Mouse (Mus musculus) forebrain, postnatal 0 days (tissue): ENCODE measurements around the gene Olfr1185-ps1. TPM values are rescaled to one million over a fixed set of nuclear protein-coding genes. Genes with fewer than 3 reads are reported as not detected.
"Not testable (repeated sequence)": the region's sequence is repeated elsewhere in the genome, so short reads cannot be mapped to it uniquely, and the experiment has no call there.

Experiments
- ATAC-seq: fragments of 200-750 bp; cut with Nextera tagmentation; 2 replicates; pipeline ENCODE4 v1.8.0; 2017; ENCODE audit warnings: mild to moderate bottlenecking, moderate library complexity
- DNase-seq: peaks from one replicate; pipeline ENCODE4 v3.0.0-alpha.2; 2015
- H3K27ac ChIP-seq: fragments of 300-500 bp; sonication (generic); 2 replicates; pipeline ENCODE4 v1.5.1; 2014; ENCODE audit warnings: low read depth, mild to moderate bottlenecking, antibody characterized with exemption, low read length, moderate library complexity, mixed read lengths
- H3K27me3 ChIP-seq: fragments of 300-500 bp; sonication (generic); 2 replicates; pipeline ENCODE4 v1.6.1; 2014; ENCODE audit warnings: mild to moderate bottlenecking, low read length, mixed read lengths; ENCODE audit not compliant: insufficient read depth
- H3K36me3 ChIP-seq: fragments of 300-500 bp; sonication (generic); 2 replicates; pipeline ENCODE4 v1.6.1; 2014; ENCODE audit warnings: mild to moderate bottlenecking, moderate library complexity; ENCODE audit not compliant: insufficient read depth
- H3K4me1 ChIP-seq: fragments of 300-500 bp; sonication (generic); 2 replicates; pipeline ENCODE4 v1.6.1; 2014; ENCODE audit warnings: antibody characterized with exemption; ENCODE audit not compliant: insufficient read depth
- H3K4me2 ChIP-seq: fragments of 300-500 bp; sonication (generic); 2 replicates; pipeline ENCODE4 v1.6.1; 2014; ENCODE audit warnings: low read depth, mild to moderate bottlenecking, moderate library complexity
- H3K4me3 ChIP-seq: fragments of 300-500 bp; sonication (generic); 2 replicates; pipeline ENCODE4 v1.5.1; 2014; ENCODE audit warnings: low read depth, low read length, mixed read lengths
- H3K9ac ChIP-seq: fragments of 300-500 bp; sonication (generic); 2 replicates; pipeline ENCODE4 v1.6.1; 2014; ENCODE audit warnings: mild to moderate bottlenecking
- H3K9me3 ChIP-seq: fragments of 300-500 bp; sonication (generic); 2 replicates; pipeline ENCODE4 v1.6.1; 2016; ENCODE audit warnings: low read length
- CTCF ChIP-seq: sonication (generic); IDR thresholded peaks from 2 replicates; pipeline ENCODE4 v1.5.1; 2016; ENCODE audit warnings: antibody characterized with exemption, control low read depth, low read depth
- WGBS: fragments of 180-500 bp; shearing (Covaris S2); extraction: QIAGEN DNeasy Blood & Tissue Kit; methylation state at CpG from one replicate; pipeline ENCODE4 v1.1.7; 2014; 5-methylcytosine and 5-hydroxymethylcytosine counted together
- polyA plus RNA-seq: library from polyadenylated mRNA; unstranded; fragments of >200 nt; fragmentation: Nextera tagmentation; extraction: Ambion mirVana; gene quantifications from 2 replicates; pipeline ENCODE4 v1.2.1, GENCODE M21; 2015
- total RNA-seq: library from RNA; depleted of rRNA; stranded (reverse); fragments of >200 nt; gene quantifications from 2 replicates; pipeline ENCODE4 v1.2.3, GENCODE M21; 2014; rRNA removed

The Olfr1185-ps1 gene
- total RNA-seq = not detected in 2 replicates
- not detected in 2 replicates for polyA plus RNA-seq

DNA sequence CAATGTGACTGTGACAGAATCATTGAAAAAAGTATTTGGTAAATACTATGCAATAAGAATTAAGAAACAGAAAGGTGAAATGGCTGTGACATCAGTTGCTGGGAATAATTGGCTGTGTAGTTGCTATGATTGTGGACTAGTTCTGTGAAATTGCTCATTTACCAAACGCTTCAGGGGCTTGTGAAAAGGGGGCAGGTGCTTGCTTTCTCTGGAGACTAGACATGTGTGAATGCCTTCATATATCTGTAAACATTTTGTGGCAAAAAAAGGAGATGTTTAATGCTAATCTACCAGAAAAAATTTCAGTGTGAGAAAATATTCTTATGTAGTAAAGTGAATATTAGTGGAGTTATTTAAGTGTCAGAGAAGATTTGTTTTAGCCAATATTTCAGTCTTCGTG is at the start of gene Olfr1185-ps1:
Gene Olfr1185-ps1, plus strand, starts transcription at position 301 of the 400 bp plus-strand sequence.
- Histone ChIP-seq H3K27me3 (no peaks in the 10 kb centered on the region), H3K9ac (no peak within 1 kb of the TSS), H3K4me2 (no peak within 1 kb of the TSS), H3K4me1 (no peaks in the 10 kb centered on the region), H3K9me3 (no peaks in the 10 kb centered on the region), H3K27ac (no peak within 1 kb of the TSS), H3K36me3 (no peaks in the 10 kb centered on the region), H3K4me3 (no peak within 1 kb of the TSS)
- DNase-seq = no peak
- TF ChIP-seq CTCF = no peak
- no peak for ATAC-seq
- 61% methylated on average over 2 of the region's 2 CpGs for WGBS

GRCm38 (mm10) chr2:88449031-88449430 is 44.1 kb upstream of the Olfr1185-ps1 start, which contains the start of gene Gm13757:
Gene Gm13757, minus strand, starts transcription at chr2:88449131.
- no peak within 1 kb of the TSS for H3K4me3 ChIP-seq
- no peaks in the 10 kb centered on the region for H3K9me3 ChIP-seq
- no peaks in the 10 kb centered on the region for H3K27me3 ChIP-seq
- H3K4me2 ChIP-seq = no peak within 1 kb of the TSS
- H3K36me3 ChIP-seq = no peaks in the 10 kb centered on the region
- TF ChIP-seq CTCF = no peak
- no peak within 1 kb of the TSS for H3K27ac ChIP-seq
- ATAC-seq (no peak), DNase-seq (no peak)
- no peaks in the 10 kb centered on the region for H3K4me1 ChIP-seq
- 93% methylated on average over 1 of the region's 1 CpGs for WGBS
- no peak within 1 kb of the TSS for H3K9ac ChIP-seq

GRCm38 (mm10) chr2:88454567-88454966 is 38.6 kb upstream of the Olfr1185-ps1 start, which contains the start of gene Olfr1183:
Gene Olfr1183, plus strand, starts transcription at chr2:88454867.
- H3K9me3 ChIP-seq, ATAC-seq, H3K4me2 ChIP-seq, H3K4me1 ChIP-seq, H3K36me3 ChIP-seq, H3K4me3 ChIP-seq, H3K27me3 ChIP-seq, H3K27ac ChIP-seq, H3K9ac ChIP-seq, DNase-seq: not testable (repeated sequence)
- WGBS = 78% methylated on average over 1 of the region's 1 CpGs

DNA sequence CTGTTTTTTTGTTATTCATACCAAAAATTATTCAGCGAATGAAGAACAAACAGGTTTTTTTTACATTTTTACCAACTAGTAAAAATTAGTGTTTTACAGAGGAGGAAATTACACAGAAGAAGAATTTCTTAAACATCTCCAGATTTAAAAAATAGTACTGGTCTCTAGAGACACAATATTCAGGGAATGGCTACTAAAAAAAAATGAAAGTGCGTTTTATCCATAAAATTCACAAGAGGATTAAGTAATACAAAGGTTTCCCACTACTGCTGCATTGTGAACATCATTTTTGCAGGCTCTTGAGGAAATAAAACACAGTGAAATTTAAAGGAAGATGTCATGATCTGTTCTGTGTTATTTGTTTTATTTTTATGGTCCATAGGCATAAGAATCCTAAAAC is 9.8 kb upstream of the Olfr1185-ps1 start, which contains the start of gene Olfr1184:
Gene Olfr1184, plus strand, starts transcription at position 301 of the 400 bp plus-strand sequence.
- ATAC-seq (no peak), DNase-seq (no peak)
- Histone ChIP-seq H3K9me3 (no peaks in the 10 kb centered on the region), H3K36me3 (no peaks in the 10 kb centered on the region), H3K27me3 (no peaks in the 10 kb centered on the region), H3K4me3 (no peak within 1 kb of the TSS), H3K4me1 (no peaks in the 10 kb centered on the region), H3K4me2 (no peak within 1 kb of the TSS), H3K9ac (no peak within 1 kb of the TSS), H3K27ac (no peak within 1 kb of the TSS)
- WGBS = 92% methylated on average over 2 of the region's 2 CpGs
- TF ChIP-seq CTCF = no peak

DNA sequence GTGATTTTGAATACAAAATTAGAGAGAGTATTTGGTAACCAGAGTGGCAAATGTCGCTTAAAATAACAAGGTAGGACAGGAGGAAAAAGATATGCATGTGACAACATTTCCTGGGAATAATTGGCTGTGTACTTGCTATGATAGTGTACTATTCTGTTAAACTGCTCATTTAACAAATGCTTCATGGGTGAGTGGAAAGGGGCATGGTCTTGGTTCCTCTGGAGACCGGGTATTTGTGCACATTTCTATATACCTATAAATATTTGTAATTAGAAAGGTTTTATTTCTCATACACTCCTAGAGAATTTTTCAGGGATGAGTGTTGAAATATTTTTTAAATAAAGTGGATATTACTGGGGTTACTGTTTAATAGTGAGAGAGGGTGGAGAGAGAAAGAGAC is 25.1 kb downstream of the Olfr1185-ps1 start, which contains the start of gene Olfr1186:
Gene Olfr1186, plus strand, starts transcription at position 301 of the 400 bp plus-strand sequence.
- H3K27ac ChIP-seq = no peak within 1 kb of the TSS
- DNase-seq (no peak), ATAC-seq (no peak)
- no peak for TF ChIP-seq CTCF
- H3K4me2 ChIP-seq = no peak within 1 kb of the TSS
- no peak within 1 kb of the TSS for H3K9ac ChIP-seq
- no peak within 1 kb of the TSS for H3K4me3 ChIP-seq
- 85% methylated on average over 2 of the region's 2 CpGs for WGBS
- H3K27me3 ChIP-seq = no peaks in the 10 kb centered on the region
- H3K4me1 ChIP-seq = no peaks in the 10 kb centered on the region
- no peaks in the 10 kb centered on the region for H3K9me3 ChIP-seq
- H3K36me3 ChIP-seq = no peaks in the 10 kb centered on the region

- Histone ChIP-seq H3K4me3 (no peak overlapping the region), H3K27me3 (no peaks in the 10 kb centered on the region), H3K9me3 (no peaks in the 10 kb centered on the region), H3K27ac (no peak overlapping the region), H3K4me2 (no peak overlapping the region), H3K4me1 (no peaks in the 10 kb centered on the region), H3K9ac (no peak overlapping the region), H3K36me3 (no peaks in the 10 kb centered on the region)
- WGBS = 81% methylated on average over 3 of the region's 3 CpGs
- DNase-seq (no peak), ATAC-seq (no peak)
- no peak for TF ChIP-seq CTCF
Measured at GRCm38 (mm10) chr2:88525720-88526119, 32.6 kb downstream of the Olfr1185-ps1 start.

Other genes with a start within 250 kb of the Olfr1185-ps1 start
- gene Olfr1173, start 213.4 kb upstream of the Olfr1185-ps1 start, total RNA-seq = not detected in 2 replicates
- not detected in 2 replicates for gene Olfr1173, start 213.4 kb upstream of the Olfr1185-ps1 start, polyA plus RNA-seq
- gene Olfr1174-ps, start 178.2 kb upstream of the Olfr1185-ps1 start, total RNA-seq = not detected in 2 replicates
- gene Olfr1174-ps, start 178.2 kb upstream of the Olfr1185-ps1 start, polyA plus RNA-seq = not detected in 2 replicates
- not detected in 2 replicates for gene Olfr1175-ps, start 166.1 kb upstream of the Olfr1185-ps1 start, total RNA-seq
- gene Olfr1175-ps, start 166.1 kb upstream of the Olfr1185-ps1 start, polyA plus RNA-seq = not detected in 2 replicates
- not detected in 2 replicates for gene Olfr1176, start 156.6 kb upstream of the Olfr1185-ps1 start, total RNA-seq
- gene Olfr1176, start 156.6 kb upstream of the Olfr1185-ps1 start, polyA plus RNA-seq = not detected in 2 replicates
- not detected in 2 replicates for gene Olfr1177-ps, start 146.8 kb upstream of the Olfr1185-ps1 start, total RNA-seq
- not detected in 2 replicates for gene Olfr1177-ps, start 146.8 kb upstream of the Olfr1185-ps1 start, polyA plus RNA-seq
- not detected in 2 replicates for gene Olfr1178, start 106.3 kb upstream of the Olfr1185-ps1 start, total RNA-seq
- gene Olfr1178, start 106.3 kb upstream of the Olfr1185-ps1 start, polyA plus RNA-seq = not detected in 2 replicates
- gene Olfr1179, start 86.9 kb upstream of the Olfr1185-ps1 start, total RNA-seq = not detected in 2 replicates
- not detected in 2 replicates for gene Olfr1179, start 86.9 kb upstream of the Olfr1185-ps1 start, polyA plus RNA-seq
- gene Olfr1180, start 74.2 kb upstream of the Olfr1185-ps1 start, total RNA-seq = not detected in 2 replicates
- not detected in 2 replicates for gene Olfr1180, start 74.2 kb upstream of the Olfr1185-ps1 start, polyA plus RNA-seq
- gene Olfr1181, start 67.1 kb upstream of the Olfr1185-ps1 start, total RNA-seq = not detected in 2 replicates
- not detected in 2 replicates for gene Olfr1181, start 67.1 kb upstream of the Olfr1185-ps1 start, polyA plus RNA-seq
- gene Gm13757, start 44.2 kb upstream of the Olfr1185-ps1 start, total RNA-seq = not detected in 2 replicates
- not detected in 2 replicates for gene Gm13757, start 44.2 kb upstream of the Olfr1185-ps1 start, polyA plus RNA-seq
- not detected in 2 replicates for gene Olfr1183, start 38.5 kb upstream of the Olfr1185-ps1 start, total RNA-seq
- not detected in 2 replicates for gene Olfr1183, start 38.5 kb upstream of the Olfr1185-ps1 start, polyA plus RNA-seq
- gene Olfr1184, start 9.7 kb upstream of the Olfr1185-ps1 start, total RNA-seq = not detected in 2 replicates
- gene Olfr1184, start 9.7 kb upstream of the Olfr1185-ps1 start, polyA plus RNA-seq = not detected in 2 replicates
- gene Olfr1186, start 25.2 kb downstream of the Olfr1185-ps1 start, total RNA-seq = not detected in 2 replicates
- gene Olfr1186, start 25.2 kb downstream of the Olfr1185-ps1 start, polyA plus RNA-seq = not detected in 2 replicates
- gene Olfr1188, start 63.6 kb downstream of the Olfr1185-ps1 start, total RNA-seq = not detected in 2 replicates
- not detected in 2 replicates for gene Olfr1188, start 63.6 kb downstream of the Olfr1185-ps1 start, polyA plus RNA-seq
- gene Olfr1189, start 93.1 kb downstream of the Olfr1185-ps1 start, total RNA-seq = 0.19 TPM in 1 of 2 replicates, not detected in the other
- gene Olfr1189, start 93.1 kb downstream of the Olfr1185-ps1 start, polyA plus RNA-seq = not detected in 2 replicates
- gene Olfr1191-ps1, start 147.2 kb downstream of the Olfr1185-ps1 start, total RNA-seq = not detected in 2 replicates
- gene Olfr1191-ps1, start 147.2 kb downstream of the Olfr1185-ps1 start, polyA plus RNA-seq = not detected in 2 replicates
- not detected in 2 replicates for gene Olfr1192-ps1, start 155.2 kb downstream of the Olfr1185-ps1 start, total RNA-seq
- not detected in 2 replicates for gene Olfr1192-ps1, start 155.2 kb downstream of the Olfr1185-ps1 start, polyA plus RNA-seq
- not detected in 2 replicates for gene Olfr1193, start 182.3 kb downstream of the Olfr1185-ps1 start, total RNA-seq
- not detected in 2 replicates for gene Olfr1193, start 182.3 kb downstream of the Olfr1185-ps1 start, polyA plus RNA-seq
- gene Olfr1195, start 195.9 kb downstream of the Olfr1185-ps1 start, total RNA-seq = not detected in 2 replicates
- not detected in 2 replicates for gene Olfr1195, start 195.9 kb downstream of the Olfr1185-ps1 start, polyA plus RNA-seq
- not detected in 2 replicates for gene Olfr1196, start 211.3 kb downstream of the Olfr1185-ps1 start, total RNA-seq
- not detected in 2 replicates for gene Olfr1196, start 211.3 kb downstream of the Olfr1185-ps1 start, polyA plus RNA-seq
- gene Olfr1197, start 239.0 kb downstream of the Olfr1185-ps1 start, total RNA-seq = not detected in 2 replicates
- gene Olfr1197, start 239.0 kb downstream of the Olfr1185-ps1 start, polyA plus RNA-seq = not detected in 2 replicates